Mouse (Mus musculus) monocyte, adult 2 months (primary cell): ENCODE data around the gene Sp140.
"Not testable (repeated sequence)": the region's sequence is repeated elsewhere in the genome, so short reads cannot be mapped to it uniquely, and the experiment has no call there.

ENCODE experiments used
- DNase-seq, 2 experiments: peaks; one replicate each; pipeline ENCODE4 v3.0.0; 2022; ENCODE audit warnings: low spot score in 2 of 2, low read depth in 1 of 2

Sp140 gene

GRCm38 (mm10) chr1:85600078-85600477 lies at the start of gene Sp140:
Gene Sp140, plus strand, starts transcription at chr1:85600378.
- DNase-seq, result not testable (repeated sequence)

GRCm38 (mm10) chr1:85555261-85555660 lies 44.9 kb upstream of the Sp140 start:
- DNase-seq, result peak in 1 of 2 experiments; percentile 10

- not testable (repeated sequence) for DNase-seq
Observed at GRCm38 (mm10) chr1:85573554-85573953, 26.6 kb upstream of the Sp140 start.

GRCm38 (mm10) chr1:85575376-85575775 lies 24.8 kb upstream of the Sp140 start, which contains the start of gene G530012D18Rik:
Gene G530012D18Rik, plus strand, starts transcription at chr1:85575676.
- DNase-seq, result not testable (repeated sequence)

- not testable (repeated sequence) for DNase-seq
Observed at GRCm38 (mm10) chr1:85578372-85579010, 21.7 kb upstream of the Sp140 start.

GRCm38 (mm10) chr1:85579199-85580147 lies 20.7 kb upstream of the Sp140 start:
- not testable (repeated sequence) for DNase-seq

GRCm38 (mm10) chr1:85580148-85580534 lies 20.0 kb upstream of the Sp140 start:
- DNase-seq, result not testable (repeated sequence)

GRCm38 (mm10) chr1:85580578-85580977 lies 19.6 kb upstream of the Sp140 start:
- DNase-seq, result not testable (repeated sequence)

- DNase-seq, result not testable (repeated sequence)
Observed at GRCm38 (mm10) chr1:85581518-85581917, 18.7 kb upstream of the Sp140 start.

- not testable (repeated sequence) for DNase-seq
Observed at GRCm38 (mm10) chr1:85588697-85589096, 11.5 kb upstream of the Sp140 start.

GRCm38 (mm10) chr1:85592526-85592925 lies 7.7 kb upstream of the Sp140 start:
- not testable (repeated sequence) for DNase-seq

- DNase-seq, result not testable (repeated sequence)
Observed at GRCm38 (mm10) chr1:85598271-85599012, 1.7 kb upstream of the Sp140 start, which contains the start of gene Sp110. Gene Sp110, minus strand, starts transcription at chr1:85598817.

GRCm38 (mm10) chr1:85600794-85601193 lies 616 bp downstream of the Sp140 start:
- DNase-seq, result peak in 1 of 2 experiments; percentile 44

GRCm38 (mm10) chr1:85604341-85604740 lies 4.2 kb downstream of the Sp140 start:
- not testable (repeated sequence) for DNase-seq

- not testable (repeated sequence) for DNase-seq
Observed at GRCm38 (mm10) chr1:85608361-85608760, 8.2 kb downstream of the Sp140 start.

- not testable (repeated sequence) for DNase-seq
Observed at GRCm38 (mm10) chr1:85610581-85610980, 10.4 kb downstream of the Sp140 start.

- DNase-seq, result not testable (repeated sequence)
Observed at GRCm38 (mm10) chr1:85615096-85615495, 14.9 kb downstream of the Sp140 start.

- not testable (repeated sequence) for DNase-seq
Observed at GRCm38 (mm10) chr1:85615819-85616218, 15.6 kb downstream of the Sp140 start.

GRCm38 (mm10) chr1:85617161-85617560 lies 17.0 kb downstream of the Sp140 start:
- not testable (repeated sequence) for DNase-seq

GRCm38 (mm10) chr1:85618689-85619088 lies 18.5 kb downstream of the Sp140 start:
- DNase-seq, result not testable (repeated sequence)

- not testable (repeated sequence) for DNase-seq
Observed at GRCm38 (mm10) chr1:85636936-85637335, 36.8 kb downstream of the Sp140 start.
